Mouse (Mus musculus): Measurements from ENCODE around the gene Nudt14. TPM values are rescaled to one million over a fixed set of nuclear protein-coding genes. Genes with fewer than 3 reads are reported as not detected.

Gene Nudt14
- polyA plus RNA-seq, 1 experiment from 2014 or later: 57.1 TPM

DNA sequence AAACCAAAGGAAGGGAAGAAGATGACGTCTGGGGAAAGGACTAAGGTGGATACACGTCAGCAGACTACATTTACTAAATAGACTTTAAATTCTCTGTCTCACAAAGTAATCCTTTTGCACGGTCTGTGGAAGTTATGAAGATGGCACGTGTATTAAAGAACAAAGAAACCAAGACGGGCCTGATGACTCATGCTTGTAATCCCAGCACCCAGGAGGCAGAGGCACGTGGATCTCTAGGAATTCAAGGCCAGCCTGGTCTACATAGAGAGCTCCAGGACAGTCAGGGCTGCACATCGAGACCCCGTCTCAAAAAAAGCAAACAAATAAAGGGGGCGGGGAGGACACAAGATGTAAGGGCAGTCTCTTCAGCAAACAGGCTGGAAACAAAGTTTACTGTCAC lies 32.8 kb upstream of the Nudt14 start:
- 91% methylated on average over 9 of the region's 9 CpGs for WGBS

DNA sequence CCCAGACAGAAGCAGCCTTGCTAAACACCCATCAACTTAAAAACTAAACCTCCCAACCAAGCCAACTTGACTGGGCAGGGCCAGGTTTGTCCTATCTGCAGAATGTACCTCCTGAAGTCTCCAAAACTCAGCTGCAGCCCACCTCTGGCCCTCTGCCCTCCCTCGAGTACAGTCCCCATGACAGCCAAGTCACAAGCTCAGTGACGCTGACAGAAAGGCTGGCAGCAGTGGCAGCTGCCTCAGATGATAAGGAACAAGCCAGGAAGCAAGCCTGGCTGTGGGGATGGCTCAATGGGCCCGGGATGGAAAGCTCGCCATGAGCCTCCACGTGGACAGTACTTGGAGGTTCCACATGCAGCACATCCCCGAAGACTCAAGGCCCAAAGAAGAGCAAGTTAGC lies 27.7 kb upstream of the Nudt14 start:
- WGBS: 91% methylated on average over 6 of the region's 6 CpGs

More for the DNA sequence above, 32.8 kb upstream of the Nudt14 start:
- no peak overlapping the region for H3K4me3 ChIP-seq (ENCODE audit: low read depth, low read length)
- no peaks in the 10 kb centered on the region for H3K9me3 ChIP-seq (ENCODE audit: control insufficient read depth, low read length)
- no peak overlapping the region for H3K27ac ChIP-seq (ENCODE audit: low read depth, low read length)
- no peak for ATAC-seq (ENCODE audit: low read depth)
- peaks cover 12% of the 10 kb centered on the region for H3K4me1 ChIP-seq (ENCODE audit: control insufficient read depth, insufficient read depth, low read length)
- peaks cover 50% of the 10 kb centered on the region for H3K36me3 ChIP-seq (ENCODE audit: control insufficient read depth, insufficient read depth, low read length)
- H3K9ac ChIP-seq (replicated peaks; ENCODE audit: low read depth, low read length): no peak overlapping the region
- H3K27me3 ChIP-seq (ENCODE audit: control insufficient read depth, insufficient read depth, low read length): no peaks in the 10 kb centered on the region
- H3K4me2 ChIP-seq (ENCODE audit: low read depth, low read length): no peak overlapping the region

DNA sequence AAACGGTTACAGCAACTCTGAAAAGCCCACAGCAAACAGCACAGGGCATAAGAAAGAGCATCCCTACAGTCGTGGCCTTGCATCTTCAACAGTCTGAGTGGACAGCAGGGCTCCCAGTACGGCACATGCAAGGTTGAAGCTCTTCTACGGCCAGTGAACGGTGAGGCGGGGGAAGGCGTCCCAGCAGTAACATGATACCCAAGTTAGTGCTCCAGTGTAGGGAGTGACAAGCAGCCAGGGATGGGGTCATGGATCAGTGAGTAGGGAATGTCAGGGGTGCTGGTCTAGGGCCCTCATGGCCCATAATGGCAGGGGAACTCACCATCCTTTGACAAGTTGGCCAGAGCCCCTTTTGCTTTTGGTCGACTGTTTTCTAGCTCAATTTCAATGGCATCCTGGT lies 27.0 kb upstream of the Nudt14 start:
- no peaks in the 10 kb centered on the region for H3K9me3 ChIP-seq (ENCODE audit: control insufficient read depth, low read length)

More for the DNA sequence above, 27.7 kb upstream of the Nudt14 start:
- no peaks in the 10 kb centered on the region for H3K4me1 ChIP-seq (ENCODE audit: control insufficient read depth, insufficient read depth, low read length)
- H3K4me3 ChIP-seq (ENCODE audit: low read depth, low read length): no peak overlapping the region
- no peaks in the 10 kb centered on the region for H3K27me3 ChIP-seq (ENCODE audit: control insufficient read depth, insufficient read depth, low read length)
- H3K4me2 ChIP-seq (ENCODE audit: low read depth, low read length): no peak overlapping the region
- peaks cover 82% of the 10 kb centered on the region for H3K36me3 ChIP-seq (ENCODE audit: control insufficient read depth, insufficient read depth, low read length)
- no peak overlapping the region for H3K27ac ChIP-seq (ENCODE audit: low read depth, low read length)
- ATAC-seq (ENCODE audit: low read depth): no peak
- H3K9ac ChIP-seq (replicated peaks; ENCODE audit: low read depth, low read length): no peak overlapping the region
- H3K9me3 ChIP-seq (ENCODE audit: control insufficient read depth, low read length): no peaks in the 10 kb centered on the region

DNA sequence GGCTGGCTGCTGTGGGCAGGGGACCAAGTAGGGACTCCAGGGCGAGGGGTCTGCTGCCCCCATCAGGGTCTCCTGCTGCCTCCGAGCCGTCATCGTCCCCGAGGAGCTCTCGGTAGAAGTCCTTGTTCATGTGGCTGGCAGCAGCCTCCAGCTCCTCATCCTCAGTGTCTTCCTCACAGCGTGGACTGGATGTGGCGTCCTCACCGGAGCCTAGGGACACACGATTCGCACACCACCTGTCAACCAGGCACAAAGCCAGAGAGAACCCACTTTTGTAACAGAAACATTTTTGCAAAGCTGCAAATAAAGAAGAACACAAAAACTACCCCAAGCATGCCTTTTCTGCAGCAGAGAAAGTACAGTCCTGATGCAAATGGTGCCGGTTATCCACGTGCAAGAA lies 23.9 kb upstream of the Nudt14 start:
- H3K9ac ChIP-seq (replicated peaks; ENCODE audit: low read depth, low read length): no peak overlapping the region
- H3K4me2 ChIP-seq (ENCODE audit: low read depth, low read length): no peak overlapping the region
- no peak overlapping the region for H3K4me3 ChIP-seq (ENCODE audit: low read depth, low read length)
- H3K36me3 ChIP-seq (ENCODE audit: control insufficient read depth, insufficient read depth, low read length): peaks cover 86% of the 10 kb centered on the region
- no peaks in the 10 kb centered on the region for H3K9me3 ChIP-seq (ENCODE audit: control insufficient read depth, low read length)
- no peak overlapping the region for H3K27ac ChIP-seq (ENCODE audit: low read depth, low read length)
- ATAC-seq (ENCODE audit: low read depth): no peak
- WGBS: 96% methylated on average over 13 of the region's 13 CpGs
- H3K4me1 ChIP-seq (ENCODE audit: control insufficient read depth, insufficient read depth, low read length): no peaks in the 10 kb centered on the region
- no peaks in the 10 kb centered on the region for H3K27me3 ChIP-seq (ENCODE audit: control insufficient read depth, insufficient read depth, low read length)

More for the DNA sequence above, 27.0 kb upstream of the Nudt14 start:
- Histone ChIP-seq H3K36me3 (ENCODE audit: control insufficient read depth, insufficient read depth, low read length) (peaks cover 87% of the 10 kb centered on the region), H3K27me3 (ENCODE audit: control insufficient read depth, insufficient read depth, low read length) (no peaks in the 10 kb centered on the region), H3K4me1 (ENCODE audit: control insufficient read depth, insufficient read depth, low read length) (no peaks in the 10 kb centered on the region), H3K4me3 (ENCODE audit: low read depth, low read length) (no peak overlapping the region), H3K9ac (replicated peaks; ENCODE audit: low read depth, low read length) (no peak overlapping the region), H3K4me2 (ENCODE audit: low read depth, low read length) (no peak overlapping the region), H3K27ac (ENCODE audit: low read depth, low read length) (no peak overlapping the region)
- WGBS: 63% methylated on average over 8 of the region's 8 CpGs
- ATAC-seq (ENCODE audit: low read depth): no peak

DNA sequence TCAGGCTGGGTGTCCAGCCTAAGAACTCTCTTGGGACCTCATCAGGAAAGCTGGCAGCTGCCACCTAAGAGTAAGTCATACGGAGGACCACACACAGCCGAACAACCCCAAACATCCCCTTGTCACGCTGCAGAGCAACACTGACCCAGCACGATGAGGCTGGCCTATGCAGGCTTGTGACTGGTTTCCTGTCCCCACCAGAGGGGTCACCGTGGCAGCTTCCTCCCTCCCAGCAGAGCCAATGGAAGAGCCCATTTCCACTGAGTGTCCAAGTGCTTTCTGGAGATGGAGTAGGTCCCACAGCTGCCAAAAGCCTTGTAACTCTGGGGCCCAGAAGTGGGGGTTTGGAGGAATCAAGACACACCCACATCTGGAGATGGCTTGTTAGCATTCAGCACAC lies 19.9 kb upstream of the Nudt14 start:
- WGBS: 68% methylated on average over 5 of the region's 5 CpGs
- 0 out of 2 replicates have a peak, but pooled peaks have one; percentile 7 for ATAC-seq (ENCODE audit: low read depth)
- Histone ChIP-seq H3K4me3 (ENCODE audit: low read depth, low read length) (no peak overlapping the region), H3K9me3 (ENCODE audit: control insufficient read depth, low read length) (no peaks in the 10 kb centered on the region), H3K4me1 (ENCODE audit: control insufficient read depth, insufficient read depth, low read length) (no peaks in the 10 kb centered on the region), H3K4me2 (ENCODE audit: low read depth, low read length) (no peak overlapping the region), H3K36me3 (ENCODE audit: control insufficient read depth, insufficient read depth, low read length) (peaks cover 70% of the 10 kb centered on the region), H3K27ac (ENCODE audit: low read depth, low read length) (no peak overlapping the region), H3K27me3 (ENCODE audit: control insufficient read depth, insufficient read depth, low read length) (no peaks in the 10 kb centered on the region), H3K9ac (replicated peaks; ENCODE audit: low read depth, low read length) (no peak overlapping the region)

DNA sequence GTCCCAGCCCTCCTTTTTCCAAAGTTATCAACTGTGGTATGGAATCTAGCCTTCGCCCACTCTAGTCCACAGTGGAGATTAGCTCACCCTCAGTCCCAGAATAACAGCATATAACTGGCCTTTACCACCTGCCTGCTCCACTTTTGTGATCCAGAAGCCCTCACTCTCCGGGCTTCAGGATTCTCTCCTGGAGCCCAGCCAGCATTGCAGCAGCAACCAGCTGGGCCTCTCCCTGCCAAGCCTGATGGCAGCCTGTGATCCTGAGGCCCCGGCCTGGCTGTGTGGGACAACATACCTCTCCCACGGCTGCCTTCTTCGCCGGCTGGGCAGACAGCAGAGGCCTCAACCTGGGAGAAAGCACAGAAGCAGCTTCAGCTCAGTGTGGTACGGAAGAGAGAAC lies 19.5 kb upstream of the Nudt14 start:
- no peak overlapping the region for H3K4me3 ChIP-seq (ENCODE audit: low read depth, low read length)
- 70% methylated on average over 7 of the region's 7 CpGs for WGBS
- no peak overlapping the region for H3K27ac ChIP-seq (ENCODE audit: low read depth, low read length)
- no peak overlapping the region for H3K9ac ChIP-seq (replicated peaks; ENCODE audit: low read depth, low read length)
- no peaks in the 10 kb centered on the region for H3K27me3 ChIP-seq (ENCODE audit: control insufficient read depth, insufficient read depth, low read length)
- H3K4me1 ChIP-seq (ENCODE audit: control insufficient read depth, insufficient read depth, low read length): no peaks in the 10 kb centered on the region
- ATAC-seq (ENCODE audit: low read depth): 0 out of 2 replicates have a peak, but pooled peaks have one; percentile 20
- H3K4me2 ChIP-seq (ENCODE audit: low read depth, low read length): no peak overlapping the region
- H3K36me3 ChIP-seq (ENCODE audit: control insufficient read depth, insufficient read depth, low read length): peaks cover 66% of the 10 kb centered on the region
- H3K9me3 ChIP-seq (ENCODE audit: control insufficient read depth, low read length): no peaks in the 10 kb centered on the region

DNA sequence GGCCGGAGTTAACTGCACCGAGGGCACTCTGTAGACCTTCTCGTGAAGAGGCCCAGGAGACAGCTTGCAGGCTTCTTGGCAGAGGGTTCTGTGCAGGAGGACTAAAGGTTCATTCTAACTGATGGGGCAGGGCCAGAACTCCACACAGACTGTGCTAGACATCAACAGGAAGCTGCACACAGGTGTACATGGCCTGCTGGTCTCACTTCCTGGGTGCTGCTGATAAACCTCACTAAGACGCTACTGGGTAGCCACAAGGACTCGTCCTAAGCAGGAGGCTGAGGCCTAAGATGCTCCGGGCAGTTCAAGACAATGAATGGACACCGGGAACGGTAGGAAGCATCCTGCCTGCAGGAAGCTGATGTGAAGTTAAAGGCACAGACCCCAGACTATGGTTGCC lies 17.5 kb upstream of the Nudt14 start:
- H3K4me3 ChIP-seq (ENCODE audit: low read depth, low read length): no peak overlapping the region
- no peaks in the 10 kb centered on the region for H3K27me3 ChIP-seq (ENCODE audit: control insufficient read depth, insufficient read depth, low read length)
- no peak overlapping the region for H3K27ac ChIP-seq (ENCODE audit: low read depth, low read length)
- H3K36me3 ChIP-seq (ENCODE audit: control insufficient read depth, insufficient read depth, low read length): peaks cover 48% of the 10 kb centered on the region
- H3K9ac ChIP-seq (replicated peaks; ENCODE audit: low read depth, low read length): no peak overlapping the region
- no peak for ATAC-seq (ENCODE audit: low read depth)
- H3K9me3 ChIP-seq (ENCODE audit: control insufficient read depth, low read length): no peaks in the 10 kb centered on the region
- H3K4me2 ChIP-seq (ENCODE audit: low read depth, low read length): no peak overlapping the region
- H3K4me1 ChIP-seq (ENCODE audit: control insufficient read depth, insufficient read depth, low read length): no peaks in the 10 kb centered on the region
- 83% methylated on average over 8 of the region's 8 CpGs for WGBS

DNA sequence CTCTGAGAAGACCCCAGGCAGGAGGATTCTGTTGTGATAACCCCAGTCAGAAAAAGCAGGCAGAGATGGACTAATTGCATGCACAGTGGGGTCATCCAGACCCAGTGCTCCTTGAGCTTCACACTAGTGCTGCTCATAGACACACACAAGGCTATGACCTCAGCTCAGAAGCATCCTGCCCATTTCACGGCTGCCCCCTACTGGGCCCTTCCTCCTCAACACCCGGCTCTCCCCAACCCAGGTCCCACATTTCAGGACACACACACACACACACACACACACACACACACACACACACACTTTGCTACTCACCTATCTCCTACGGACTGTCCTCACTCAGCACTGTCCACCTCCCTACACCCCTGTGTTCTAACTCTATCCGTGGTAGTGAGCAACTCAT lies 16.4 kb upstream of the Nudt14 start:
- 49% methylated on average over 4 of the region's 4 CpGs for WGBS
- H3K9ac ChIP-seq (replicated peaks; ENCODE audit: low read depth, low read length): no peak overlapping the region
- H3K4me1 ChIP-seq (ENCODE audit: control insufficient read depth, insufficient read depth, low read length): no peaks in the 10 kb centered on the region
- H3K36me3 ChIP-seq (ENCODE audit: control insufficient read depth, insufficient read depth, low read length): peaks cover 37% of the 10 kb centered on the region
- no peak for ATAC-seq (ENCODE audit: low read depth)
- H3K9me3 ChIP-seq (ENCODE audit: control insufficient read depth, low read length): no peaks in the 10 kb centered on the region
- no peak overlapping the region for H3K4me3 ChIP-seq (ENCODE audit: low read depth, low read length)
- H3K27me3 ChIP-seq (ENCODE audit: control insufficient read depth, insufficient read depth, low read length): no peaks in the 10 kb centered on the region
- no peak overlapping the region for H3K4me2 ChIP-seq (ENCODE audit: low read depth, low read length)
- 0 out of 2 replicates have a peak overlapping the region, but pooled peaks have one; percentile 22 for H3K27ac ChIP-seq (ENCODE audit: low read depth, low read length)

DNA sequence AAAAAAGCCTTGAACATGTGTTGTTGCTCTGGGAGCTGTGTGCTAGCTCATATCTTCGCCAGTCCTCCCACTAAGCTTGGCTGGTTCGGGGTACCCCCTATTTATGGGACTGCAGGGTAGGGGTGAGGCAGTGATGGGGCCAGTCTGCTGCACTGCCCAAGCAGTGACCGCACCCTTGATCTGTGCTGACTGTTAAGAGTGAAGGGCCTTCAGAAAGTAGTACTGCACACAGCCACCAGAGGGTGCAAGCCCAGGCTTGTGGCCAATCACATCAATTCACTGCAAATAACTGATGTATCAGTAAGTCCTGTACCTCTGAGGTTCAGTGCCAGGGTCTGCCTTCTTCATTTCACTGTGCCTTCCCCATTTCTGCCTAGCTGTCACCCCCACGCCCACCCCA lies 13.9 kb upstream of the Nudt14 start:
- 29% methylated on average over 4 of the region's 4 CpGs for WGBS
- peaks cover 6% of the 10 kb centered on the region; the same call in 1 of the 2 replicates for H3K4me1 ChIP-seq (ENCODE audit: control insufficient read depth, insufficient read depth, low read length)

More for the DNA sequence above, 13.9 kb upstream of the Nudt14 start:
- Histone ChIP-seq H3K27me3 (ENCODE audit: control insufficient read depth, insufficient read depth, low read length) (no peaks in the 10 kb centered on the region), H3K27ac (ENCODE audit: low read depth, low read length) (no peak overlapping the region), H3K9me3 (ENCODE audit: control insufficient read depth, low read length) (no peaks in the 10 kb centered on the region), H3K4me3 (ENCODE audit: low read depth, low read length) (no peak overlapping the region), H3K4me2 (ENCODE audit: low read depth, low read length) (no peak overlapping the region), H3K36me3 (ENCODE audit: control insufficient read depth, insufficient read depth, low read length) (peaks cover 13% of the 10 kb centered on the region; the same call in 1 of the 2 replicates), H3K9ac (replicated peaks; ENCODE audit: low read depth, low read length) (no peak overlapping the region)
- peak; percentile 18; the same call in 1 of the 2 replicates for ATAC-seq (ENCODE audit: low read depth)

All from neural tube, embryonic 14.5 days (tissue).